Mouse (Mus musculus): ENCODE data around the gene Shoc2.
"Not testable (repeated sequence)": the region's sequence is repeated elsewhere in the genome, so short reads cannot be mapped to it uniquely, and the experiment has no call there.

GRCm38 (mm10) chr19:53921996-53922395, 22.1 kb upstream of the Shoc2 start:
- not testable (repeated sequence) for TF ChIP-seq CTCF (IDR thresholded peaks at IDR 0.05; ENCODE audit: low read depth, low read length); POLR2A (IDR thresholded peaks at IDR 0.05; ENCODE audit: borderline replicate concordance, low read depth, low read length)

Data from bone marrow macrophage, adult 2 months (primary cell).